Comparison of ENCODE assay signal across 7 mouse cellular contexts in genomic region chr14:30594092-30594695, GRCm38 (mm10). TPM values are rescaled to one million over a fixed set of nuclear protein-coding genes. Genes with fewer than 3 reads are reported as not detected.
DNase-seq lines count a peak whose midpoint lies in the region; ATAC-seq and TF ChIP-seq lines count a peak whose summit lies in the region.

No protein-coding gene starts in this region.

- H3K4me3 ChIP-seq in embryonic fibroblast, embryonic 13.5 days (ENCODE audit: insufficient read depth, low read length) = no peak overlapping the region
- H3K4me3 ChIP-seq in heart, embryonic 14.5 days (ENCODE audit: control insufficient read depth in 1 of 2, insufficient read depth in 1 of 2, low read depth in 1 of 2, low read length in 2 of 2) = no peak overlapping the region
- H3K4me3 ChIP-seq in midbrain, embryonic 16.5 days (ENCODE audit: low read depth, low read length) = no peak overlapping the region

- H3K27ac ChIP-seq in embryonic fibroblast, embryonic 13.5 days (ENCODE audit: insufficient read depth, low read length) = peak overlapping the region; percentile 92
- H3K27ac ChIP-seq in heart, embryonic 14.5 days (replicated peaks in 1 of 2; ENCODE audit: control insufficient read depth in 1 of 2, insufficient read depth in 1 of 2, low read depth in 2 of 2, low read length in 2 of 2) = peak overlapping the region; percentile 77 to 94
- H3K27ac ChIP-seq in midbrain, embryonic 16.5 days (ENCODE audit: low read length) = peak overlapping the region; percentile 63

- ATAC-seq in heart, embryonic 14.5 days (ENCODE audit: insufficient number of reproducible peaks, insufficient read depth, low FRiP score, low read depth) = peak; percentile 73
- peak; percentile 57 for ATAC-seq in midbrain, embryonic 16.5 days
- no peak for ATAC-seq in megakaryocyte-erythroid progenitor cell, adult 5-6 weeks (replicated peaks; ENCODE audit: low FRiP score, low TSS enrichment, poor library complexity, severe bottlenecking)

- no peaks in the 10 kb centered on the region for H3K9me3 ChIP-seq in heart, embryonic 14.5 days (ENCODE audit: control insufficient read depth, low read length)
- no peaks in the 10 kb centered on the region for H3K9me3 ChIP-seq in midbrain, embryonic 16.5 days (replicated peaks; ENCODE audit: control insufficient read depth, low read length, poor library complexity, severe bottlenecking)

- H3K9ac ChIP-seq in heart, embryonic 14.5 days (ENCODE audit: low read length) = peak overlapping the region; percentile 42
- H3K9ac ChIP-seq in midbrain, embryonic 16.5 days (ENCODE audit: low read depth, low read length) = no peak overlapping the region

- intact Hi-C loops in left cerebral cortex, postnatal 4 days (cut with DNase I) = loop anchor here (5.0 kb wide), 1 partner anchor 78 kb away; no protein-coding TSS in a partner anchor

- DNase-seq in 3134 (ENCODE audit: extremely low read depth, insufficient read length, low spot score) = peak; percentile 29
- DNase-seq in 3T3-L1 (ENCODE audit: low read depth, low spot score) = peak; percentile 72
- peak; percentile 59 for DNase-seq in left cerebral cortex, postnatal 4 days

- TF ChIP-seq CTCF in embryonic fibroblast, embryonic 13.5 days (IDR thresholded peaks at IDR 0.05; ENCODE audit: borderline replicate concordance, insufficient read depth, low read length) = no peak

- H3K27me3 ChIP-seq in heart, embryonic 14.5 days (ENCODE audit: control insufficient read depth, insufficient read depth, low read length) = no peaks in the 10 kb centered on the region
- no peaks in the 10 kb centered on the region for H3K27me3 ChIP-seq in midbrain, embryonic 16.5 days (ENCODE audit: control insufficient read depth, insufficient read depth, low read depth, low read length)

- peaks cover 17% of the 10 kb centered on the region for H3K4me1 ChIP-seq in embryonic fibroblast, embryonic 13.5 days (ENCODE audit: control insufficient read depth, insufficient read depth, low read length)
- H3K4me1 ChIP-seq in heart, embryonic 14.5 days (ENCODE audit: control insufficient read depth in 2 of 2, insufficient read depth in 2 of 2, low read length in 2 of 2) = peaks cover 28 to 36% of the 10 kb centered on the region in 2 experiments
- H3K4me1 ChIP-seq in midbrain, embryonic 16.5 days (ENCODE audit: control insufficient read depth, insufficient read depth, low read length) = peaks cover 8% of the 10 kb centered on the region

- WGBS in heart, embryonic 14.5 days = 37% methylated on average over 7 of the region's 7 CpGs
- WGBS in midbrain, embryonic 16.5 days = 17% methylated on average over 7 of the region's 7 CpGs

- peak overlapping the region; percentile 29 for H3K4me2 ChIP-seq in heart, embryonic 14.5 days (ENCODE audit: low read length)
- H3K4me2 ChIP-seq in midbrain, embryonic 16.5 days (ENCODE audit: low read length) = no peak overlapping the region

- H3K36me3 ChIP-seq in heart, embryonic 14.5 days (ENCODE audit: control insufficient read depth, insufficient read depth, low read length) = peaks cover 22% of the 10 kb centered on the region
- H3K36me3 ChIP-seq in midbrain, embryonic 16.5 days (ENCODE audit: control insufficient read depth, insufficient read depth, low read length) = no peaks in the 10 kb centered on the region

- peak; percentile 47 for TF ChIP-seq POLR2A in embryonic fibroblast, embryonic 13.5 days (IDR thresholded peaks at IDR 0.05; ENCODE audit: low read depth, low read length)

RNA-seq across cellular contexts. Expression of gene Prkcd, which starts 31.8 kb away (rescaled TPM):
- 56.9 and 60.5 TPM in 2 replicates for polyA plus RNA-seq in embryonic fibroblast, embryonic 13.5 days (2011; ENCODE audit: insufficient read length, low read depth, missing spikeins)
- 38.4 and 38.6 TPM in 2 replicates for polyA plus RNA-seq in heart, embryonic 14.5 days (2014; fragmentation: Nextera tagmentation; extraction: Ambion mirVana)
- 10 to 100 TPM; 39.5 to 41.4 TPM for total RNA-seq in left cerebral cortex, postnatal 4 days (2021)
- polyA plus RNA-seq in midbrain, embryonic 16.5 days (2015; fragmentation: Nextera tagmentation; extraction: Ambion mirVana) = 13.9 and 15.4 TPM in 2 replicates
- 33.4 and 47.3 TPM in 2 replicates for total RNA-seq in megakaryocyte-erythroid progenitor cell, adult 5-6 weeks (2014; fragmentation: Nextera tagmentation)
- total RNA-seq in megakaryocyte-erythroid progenitor cell, adult 5-6 weeks (2017) = 20.7 and 32.0 TPM in 2 replicates

RNA-seq across cellular contexts. Expression of gene Tkt, which starts 46.0 kb away (rescaled TPM):
- polyA plus RNA-seq in embryonic fibroblast, embryonic 13.5 days (2011; ENCODE audit: insufficient read length, low read depth, missing spikeins) = 288 and 417 TPM in 2 replicates
- polyA plus RNA-seq in heart, embryonic 14.5 days (2014; fragmentation: Nextera tagmentation; extraction: Ambion mirVana) = 31.5 and 46.1 TPM in 2 replicates
- 100 to 1,000 TPM; 314 to 322 TPM for total RNA-seq in left cerebral cortex, postnatal 4 days (2021)
- polyA plus RNA-seq in midbrain, embryonic 16.5 days (2015; fragmentation: Nextera tagmentation; extraction: Ambion mirVana) = 283 and 301 TPM in 2 replicates
- 485 and 613 TPM in 2 replicates for total RNA-seq in megakaryocyte-erythroid progenitor cell, adult 5-6 weeks (2014; fragmentation: Nextera tagmentation)
- total RNA-seq in megakaryocyte-erythroid progenitor cell, adult 5-6 weeks (2017) = 500 and 571 TPM in 2 replicates

RNA-seq across cellular contexts. Expression of gene Rft1, which starts 60.0 kb away (rescaled TPM):
- polyA plus RNA-seq in embryonic fibroblast, embryonic 13.5 days (2011; ENCODE audit: insufficient read length, low read depth, missing spikeins) = 18.2 and 20.4 TPM in 2 replicates
- polyA plus RNA-seq in heart, embryonic 14.5 days (2014; fragmentation: Nextera tagmentation; extraction: Ambion mirVana) = 10.6 and 11.8 TPM in 2 replicates
- total RNA-seq in left cerebral cortex, postnatal 4 days (2021) = 10 to 100 TPM in 1 of 2 experiments, 1 to 10 TPM in 1; 8.3 to 11.9 TPM
- polyA plus RNA-seq in midbrain, embryonic 16.5 days (2015; fragmentation: Nextera tagmentation; extraction: Ambion mirVana) = 8.3 and 9.4 TPM in 2 replicates
- total RNA-seq in megakaryocyte-erythroid progenitor cell, adult 5-6 weeks (2014; fragmentation: Nextera tagmentation) = 15.4 and 23.5 TPM in 2 replicates
- 7.6 and 18.7 TPM in 2 replicates for total RNA-seq in megakaryocyte-erythroid progenitor cell, adult 5-6 weeks (2017)
